Mouse (Mus musculus) midbrain, embryonic 13.5 days (tissue): ENCODE results near the gene Izumo1. TPM values are rescaled to one million over a fixed set of nuclear protein-coding genes. Genes with fewer than 3 reads are reported as not detected.
A peak's percentile ranks its signal among the peaks of the same experiment; 100 is the strongest.

Source experiments
- ATAC-seq: fragments of 200-750 bp; cut with Nextera tagmentation; 2 replicates; pipeline ENCODE4 v1.8.0; 2017; ENCODE audit warnings: mild to moderate bottlenecking, moderate TSS enrichment, moderate library complexity
- H3K27ac ChIP-seq: fragments of 300-500 bp; sonication (generic); 2 replicates; pipeline ENCODE4 v1.5.1; 2015; ENCODE audit warnings: inconsistent platforms, mild to moderate bottlenecking, moderate library complexity
- H3K27me3 ChIP-seq: fragments of 300-500 bp; sonication (generic); 2 replicates; pipeline ENCODE4 v1.6.1; 2015; ENCODE audit warnings: mild to moderate bottlenecking, inconsistent platforms
- H3K36me3 ChIP-seq: fragments of 300-500 bp; sonication (generic); 2 replicates; pipeline ENCODE4 v1.6.1; 2015; ENCODE audit warnings: mild to moderate bottlenecking, inconsistent platforms
- H3K4me1 ChIP-seq: fragments of 300-500 bp; sonication (generic); replicated peaks from 2 replicates; pipeline ENCODE4 v1.6.1; 2015; ENCODE audit warnings: inconsistent platforms
- H3K4me2 ChIP-seq: fragments of 300-500 bp; sonication (generic); replicated peaks from 2 replicates; pipeline ENCODE4 v1.6.1; 2015; ENCODE audit warnings: moderate library complexity, mild to moderate bottlenecking, inconsistent platforms
- H3K4me3 ChIP-seq: fragments of 300-500 bp; sonication (generic); replicated peaks from 2 replicates; pipeline ENCODE4 v1.5.1; 2015; ENCODE audit warnings: mild to moderate bottlenecking, inconsistent platforms
- H3K9ac ChIP-seq: fragments of 300-500 bp; sonication (generic); replicated peaks from 2 replicates; pipeline ENCODE4 v1.6.1; 2015; ENCODE audit warnings: mild to moderate bottlenecking, inconsistent platforms
- H3K9me3 ChIP-seq: fragments of 300-500 bp; sonication (generic); 2 replicates; pipeline ENCODE4 v1.6.1; 2016; ENCODE audit warnings: mild to moderate bottlenecking, inconsistent platforms
- WGBS: fragments of 180-500 bp; shearing (Covaris S2); methylation state at CpG from one replicate; pipeline ENCODE4 v1.1.7; 2015; 5-methylcytosine and 5-hydroxymethylcytosine counted together
- polyA plus RNA-seq: library from polyadenylated mRNA; unstranded; fragments of >200 nt; fragmentation: Nextera tagmentation; extraction: Ambion mirVana; gene quantifications from 2 replicates; pipeline ENCODE4 v1.2.1, GENCODE M21; 2015

Gene Izumo1
- polyA plus RNA-seq, 1 experiment from 2014 or later: 0.17 TPM

DNA sequence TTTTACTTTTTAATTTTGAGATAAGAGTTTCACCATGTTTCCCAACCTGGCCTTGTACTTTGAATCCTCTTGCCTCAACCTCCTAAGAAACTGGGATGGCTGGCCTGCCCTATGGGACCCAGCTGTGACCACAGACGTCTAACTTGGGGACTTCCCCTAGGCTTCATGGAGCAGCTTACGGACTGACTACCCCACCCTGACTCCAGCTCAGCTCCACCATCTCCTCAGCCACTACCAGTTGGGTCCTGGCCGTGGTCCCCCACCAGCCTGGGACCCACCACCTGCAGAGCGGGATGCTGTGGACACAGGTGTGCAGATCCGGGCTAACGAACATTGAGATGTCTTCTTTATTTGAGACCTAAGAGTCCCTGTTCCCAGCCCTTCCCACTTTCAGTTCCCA is 16.1 kb downstream of the Izumo1 start:
- Histone ChIP-seq H3K9me3 (no peaks in the 10 kb centered on the region), H3K27ac (no peak overlapping the region), H3K4me2 (0 out of 2 replicates have a peak overlapping the region, but pooled peaks have one; percentile 51), H3K4me3 (no peak overlapping the region), H3K9ac (no peak overlapping the region), H3K27me3 (peaks cover 10% of the 10 kb centered on the region), H3K4me1 (peaks cover 22% of the 10 kb centered on the region), H3K36me3 (peaks cover 10% of the 10 kb centered on the region)
- no peak for ATAC-seq
- WGBS: 96% methylated on average over 6 of the region's 6 CpGs

- H3K4me1 ChIP-seq: peaks cover 26% of the 10 kb centered on the region
- H3K27ac ChIP-seq: no peak overlapping the region
- H3K36me3 ChIP-seq: peaks cover 10% of the 10 kb centered on the region
- peak overlapping the region; percentile 51 for H3K4me2 ChIP-seq
- ATAC-seq: peak; percentile 88
- H3K9me3 ChIP-seq: no peaks in the 10 kb centered on the region
- 18% methylated on average over 29 of the region's 29 CpGs for WGBS
- H3K9ac ChIP-seq: peak overlapping the region; percentile 40; the same call in 1 of the 2 replicates
- H3K4me3 ChIP-seq: peak overlapping the region; percentile 32
- H3K27me3 ChIP-seq: no peaks in the 10 kb centered on the region
Observed at GRCm38 (mm10) chr7:45638623-45639401, 17.2 kb downstream of the Izumo1 start.

- no peaks in the 10 kb centered on the region for H3K9me3 ChIP-seq
- no peak within 1 kb of the TSS for H3K27ac ChIP-seq
- H3K36me3 ChIP-seq: peaks cover 10% of the 10 kb centered on the region
- H3K27me3 ChIP-seq: no peaks in the 10 kb centered on the region
- WGBS: 21% methylated on average over 19 of the region's 19 CpGs
- H3K4me2 ChIP-seq: no peak within 1 kb of the TSS
- 0 out of 2 replicates have a peak within 1 kb of the TSS, but pooled peaks have one; percentile 32 for H3K4me3 ChIP-seq
- no peak for ATAC-seq
- peaks cover 33% of the 10 kb centered on the region for H3K4me1 ChIP-seq
- no peak within 1 kb of the TSS for H3K9ac ChIP-seq
Observed at GRCm38 (mm10) chr7:45639561-45640027, 18.0 kb downstream of the Izumo1 start, which contains the start of gene Mamstr. Mamstr (plus strand) TSS chr7:45639977.

- no peaks in the 10 kb centered on the region for H3K27me3 ChIP-seq
- no peak overlapping the region for H3K4me2 ChIP-seq
- no peak overlapping the region for H3K4me3 ChIP-seq
- ATAC-seq: no peak
- no peaks in the 10 kb centered on the region for H3K9me3 ChIP-seq
- peaks cover 10% of the 10 kb centered on the region for H3K36me3 ChIP-seq
- H3K4me1 ChIP-seq: peaks cover 38% of the 10 kb centered on the region
- WGBS: 72% methylated on average over 19 of the region's 19 CpGs
- no peak overlapping the region for H3K27ac ChIP-seq
- H3K9ac ChIP-seq: no peak overlapping the region
Observed at GRCm38 (mm10) chr7:45640191-45640957, 18.8 kb downstream of the Izumo1 start.

DNA sequence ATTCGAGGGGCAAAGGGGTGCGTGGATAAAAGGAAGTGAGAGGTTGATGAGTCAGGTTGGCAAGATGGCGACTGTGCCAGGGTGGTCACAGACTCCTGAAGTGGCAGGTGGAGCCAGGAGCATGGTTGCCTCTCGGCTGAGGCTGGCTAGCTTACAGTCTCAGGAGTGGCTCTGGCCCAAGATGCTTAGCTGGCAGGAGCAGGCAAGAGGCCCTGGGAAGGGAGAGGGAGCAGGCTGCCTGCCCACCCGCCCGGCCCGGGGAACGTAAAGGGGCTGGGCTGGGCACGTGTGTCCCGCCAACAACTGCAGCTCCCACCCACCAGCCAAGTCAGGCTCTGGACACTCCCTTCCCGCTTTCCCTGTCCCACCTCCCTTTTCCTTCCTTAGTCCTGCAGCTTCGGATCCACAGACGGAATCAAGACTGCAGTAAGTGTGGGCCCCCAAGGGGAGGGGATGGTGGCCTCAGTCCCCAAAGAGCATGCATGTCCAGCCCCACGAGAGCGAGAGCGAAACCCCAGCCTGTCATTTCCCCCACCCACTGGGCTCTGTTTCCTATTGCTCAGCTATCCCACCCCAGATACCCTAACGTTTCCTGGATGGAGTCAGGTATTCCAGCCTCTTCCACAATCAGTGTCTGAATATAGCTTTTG is 19.9 kb downstream of the Izumo1 start:
- Histone ChIP-seq H3K27ac (no peak overlapping the region), H3K36me3 (peaks cover 4% of the 10 kb centered on the region), H3K4me1 (peaks cover 38% of the 10 kb centered on the region), H3K27me3 (no peaks in the 10 kb centered on the region), H3K4me2 (peak overlapping the region; percentile 81; the same call in 1 of the 2 replicates), H3K4me3 (no peak overlapping the region), H3K9ac (no peak overlapping the region), H3K9me3 (no peaks in the 10 kb centered on the region)
- 71% methylated on average over 17 of the region's 17 CpGs for WGBS
- ATAC-seq: no peak

DNA sequence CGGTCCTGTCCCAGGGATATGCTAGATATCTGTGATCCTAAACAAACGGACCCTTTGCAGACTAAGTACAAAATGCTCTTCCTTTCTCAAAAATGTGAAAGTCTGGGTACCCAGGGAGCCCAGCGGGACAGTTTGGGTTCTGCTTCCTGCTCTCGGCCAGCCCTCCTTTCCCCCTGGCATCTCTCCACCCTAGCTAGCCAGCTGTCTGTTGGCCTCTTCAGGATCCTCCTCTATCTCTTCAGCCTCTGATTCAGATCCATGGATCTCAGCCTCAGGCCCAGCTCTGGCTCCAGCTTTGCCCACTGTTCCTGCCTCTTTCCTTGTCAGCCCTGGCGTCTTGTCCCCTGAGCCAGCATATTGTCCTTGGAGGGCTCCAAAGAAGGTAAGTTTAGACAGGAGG is 20.5 kb downstream of the Izumo1 start:
- WGBS: 85% methylated on average over 5 of the region's 5 CpGs

DNA sequence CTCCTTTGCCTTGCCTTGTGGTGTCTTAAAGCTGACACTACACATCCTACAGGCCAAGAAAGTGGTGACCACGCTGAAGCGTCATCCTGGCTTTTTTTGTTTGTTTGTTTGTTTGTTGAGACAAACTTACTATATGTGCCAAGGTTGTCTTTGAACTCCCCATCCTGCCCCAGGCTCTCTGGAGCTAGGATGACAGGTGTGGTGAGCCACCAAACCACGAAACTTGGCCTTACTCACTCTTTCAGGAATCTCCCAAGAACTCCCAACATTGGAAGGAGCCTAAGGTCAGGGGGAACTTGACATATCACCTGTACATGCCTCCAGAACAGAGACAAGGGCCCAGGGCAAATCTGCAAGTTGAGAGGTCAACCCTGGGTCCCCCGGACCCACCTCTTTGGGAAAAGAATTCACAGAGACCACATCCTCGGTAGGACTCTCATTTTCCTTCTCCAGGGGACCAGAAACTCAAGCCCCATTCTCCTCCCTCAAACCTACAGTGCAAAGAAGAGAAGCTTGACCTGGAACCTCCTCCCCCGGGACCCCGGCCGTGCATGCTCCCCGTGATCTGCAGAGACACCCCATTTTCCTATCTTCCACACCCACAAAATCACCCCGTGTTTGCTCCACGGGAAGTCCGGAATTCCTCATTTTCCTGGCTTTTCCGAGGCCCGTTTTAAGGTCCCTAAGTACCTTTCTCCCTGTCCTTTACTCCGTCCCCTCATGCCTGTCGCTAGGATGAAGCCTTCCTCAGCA is 21.1 kb downstream of the Izumo1 start:
- Histone ChIP-seq H3K27me3 (no peaks in the 10 kb centered on the region), H3K9ac (peak overlapping the region; percentile 86), H3K27ac (peak overlapping the region; percentile 95), H3K9me3 (no peaks in the 10 kb centered on the region), H3K4me1 (peaks cover 37% of the 10 kb centered on the region), H3K4me2 (peak overlapping the region; percentile 81), H3K36me3 (no peaks in the 10 kb centered on the region), H3K4me3 (peak overlapping the region; percentile 51)
- ATAC-seq: no peak
- WGBS: 41% methylated on average over 16 of the region's 16 CpGs

More for the DNA sequence above, 20.5 kb downstream of the Izumo1 start:
- Histone ChIP-seq H3K36me3 (no peaks in the 10 kb centered on the region), H3K9me3 (no peaks in the 10 kb centered on the region), H3K4me1 (peaks cover 38% of the 10 kb centered on the region), H3K4me3 (peak overlapping the region; percentile 51; the same call in 1 of the 2 replicates), H3K4me2 (peak overlapping the region; percentile 81), H3K27me3 (no peaks in the 10 kb centered on the region), H3K9ac (peak overlapping the region; percentile 28; the same call in 1 of the 2 replicates), H3K27ac (0 out of 2 replicates have a peak overlapping the region, but pooled peaks have one; percentile 95)
- no peak for ATAC-seq

- Histone ChIP-seq H3K27ac (peak overlapping the region; percentile 95), H3K4me1 (peaks cover 31% of the 10 kb centered on the region), H3K9me3 (no peaks in the 10 kb centered on the region), H3K27me3 (no peaks in the 10 kb centered on the region), H3K36me3 (no peaks in the 10 kb centered on the region), H3K4me3 (peak overlapping the region; percentile 51), H3K4me2 (peak overlapping the region; percentile 81), H3K9ac (peak overlapping the region; percentile 86)
- whole genome bisulfite sequencing: under 1% methylated on average over 28 of the region's 28 CpGs
- ATAC-seq: peak; percentile 95
Observed at GRCm38 (mm10) chr7:45643441-45644178, 22.0 kb downstream of the Izumo1 start.

- 3% methylated on average over 18 of the region's 18 CpGs for WGBS
- Histone ChIP-seq H3K36me3 (no peaks in the 10 kb centered on the region), H3K9me3 (no peaks in the 10 kb centered on the region), H3K4me3 (peak overlapping the region; percentile 51), H3K27me3 (no peaks in the 10 kb centered on the region), H3K4me2 (peak overlapping the region; percentile 81), H3K4me1 (peaks cover 31% of the 10 kb centered on the region), H3K27ac (peak overlapping the region; percentile 95), H3K9ac (peak overlapping the region; percentile 61)
- ATAC-seq: peak; percentile 15
Observed at GRCm38 (mm10) chr7:45644183-45644582, 22.6 kb downstream of the Izumo1 start.

DNA sequence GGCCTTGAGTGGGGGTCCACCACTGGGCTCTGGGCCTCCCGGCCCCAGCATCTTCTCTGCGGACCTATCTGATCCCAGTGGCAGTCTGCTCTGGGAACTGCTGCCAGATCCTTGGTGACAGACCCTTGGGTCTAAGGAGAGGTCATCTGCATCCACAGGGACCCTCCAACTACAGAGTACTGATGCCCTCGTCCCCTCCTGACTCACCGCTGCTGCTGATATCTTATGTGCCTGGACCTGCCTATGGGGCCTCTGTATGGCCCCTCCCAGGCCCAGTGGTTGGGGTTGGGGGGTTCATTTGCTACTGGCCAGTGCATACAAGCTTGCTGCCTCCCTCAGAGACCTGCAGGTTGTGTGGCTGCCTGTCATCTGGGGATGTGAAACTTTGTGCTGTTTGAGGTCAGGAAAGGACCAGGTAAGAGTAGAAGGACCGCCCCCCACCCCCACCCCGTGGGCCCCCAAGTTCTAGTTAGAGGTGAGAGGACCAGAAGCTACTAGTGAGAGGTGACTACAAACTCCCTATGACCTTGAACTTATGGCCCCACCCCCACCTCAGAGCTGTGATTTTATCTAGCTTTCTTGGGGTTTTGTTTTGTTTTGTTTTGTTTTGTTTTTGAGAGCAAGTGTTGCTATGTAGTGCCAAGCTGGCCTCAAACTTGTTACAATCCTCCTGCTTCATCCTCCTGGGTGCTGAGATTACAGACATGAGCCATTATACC is 23.4 kb downstream of the Izumo1 start:
- ATAC-seq: no peak
- peaks cover 29% of the 10 kb centered on the region for H3K4me1 ChIP-seq
- H3K27ac ChIP-seq: peak overlapping the region; percentile 95
- H3K9me3 ChIP-seq: no peaks in the 10 kb centered on the region
- peak overlapping the region; percentile 81 for H3K4me2 ChIP-seq
- H3K27me3 ChIP-seq: no peaks in the 10 kb centered on the region
- H3K9ac ChIP-seq: peak overlapping the region; percentile 61; the same call in 1 of the 2 replicates
- peak overlapping the region; percentile 51; the same call in 1 of the 2 replicates for H3K4me3 ChIP-seq
- no peaks in the 10 kb centered on the region for H3K36me3 ChIP-seq
- WGBS: 64% methylated on average over 6 of the region's 6 CpGs
